Mouse (Mus musculus) midbrain, embryonic 11.5 days (tissue): ENCODE data around the gene Lrrc18. TPM values are rescaled to one million over a fixed set of nuclear protein-coding genes. Genes with fewer than 3 reads are reported as not detected.

Experiments used
- ATAC-seq: fragments of 200-750 bp; cut with Nextera tagmentation; 2 replicates; pipeline ENCODE4 v1.8.0; 2017; ENCODE audit warnings: moderate TSS enrichment, moderate library complexity; ENCODE audit not compliant: low FRiP score
- DNase-seq: peaks from one replicate; pipeline ENCODE4 v3.0.0; 2015; ENCODE audit warnings: low spot score; ENCODE audit errors: missing footprints
- H3K27ac ChIP-seq: fragments of 300-500 bp; sonication (generic); 2 replicates; pipeline ENCODE4 v1.5.1; 2014; ENCODE audit warnings: low read depth, low read length
- H3K27me3 ChIP-seq: fragments of 300-500 bp; sonication (generic); 2 replicates; pipeline ENCODE4 v1.6.1; 2014; ENCODE audit warnings: mild to moderate bottlenecking, low read length, moderate library complexity, mixed read lengths; ENCODE audit not compliant: control insufficient read depth, insufficient read depth
- H3K36me3 ChIP-seq: fragments of 300-500 bp; sonication (generic); 2 replicates; pipeline ENCODE4 v1.6.1; 2014; ENCODE audit warnings: mild to moderate bottlenecking, low read length, moderate library complexity, mixed read lengths; ENCODE audit not compliant: control insufficient read depth, insufficient read depth
- H3K4me1 ChIP-seq: fragments of 300-500 bp; sonication (generic); 2 replicates; pipeline ENCODE4 v1.6.1; 2014; ENCODE audit warnings: low read length; ENCODE audit not compliant: control insufficient read depth, insufficient read depth
- H3K4me2 ChIP-seq: fragments of 300-500 bp; sonication (generic); 2 replicates; pipeline ENCODE4 v1.6.1; 2014; ENCODE audit warnings: mild to moderate bottlenecking, moderate library complexity
- H3K4me3 ChIP-seq: fragments of 300-500 bp; sonication (generic); 2 replicates; pipeline ENCODE4 v1.5.1; 2014; ENCODE audit warnings: low read depth, low read length
- H3K9ac ChIP-seq: fragments of 300-500 bp; sonication (generic); 2 replicates; pipeline ENCODE4 v1.6.1; 2014; ENCODE audit warnings: low read length
- H3K9me3 ChIP-seq: fragments of 300-500 bp; sonication (generic); 2 replicates; pipeline ENCODE4 v1.6.1; 2016; ENCODE audit warnings: low read length; ENCODE audit not compliant: control insufficient read depth
- WGBS: fragments of 180-500 bp; shearing (Covaris S2); extraction: QIAGEN DNeasy Blood & Tissue Kit; methylation state at CpG from one replicate; pipeline ENCODE4 v1.1.7; 2014; 5-methylcytosine and 5-hydroxymethylcytosine counted together
- polyA plus RNA-seq: library from polyadenylated mRNA; unstranded; fragments of >200 nt; fragmentation: Nextera tagmentation; extraction: Ambion mirVana; gene quantifications from 2 replicates; pipeline ENCODE4 v1.2.1, GENCODE M21; 2014

The Lrrc18 gene
- polyA plus RNA-seq, 1 experiment from 2014 or later: 0.25 TPM

DNA sequence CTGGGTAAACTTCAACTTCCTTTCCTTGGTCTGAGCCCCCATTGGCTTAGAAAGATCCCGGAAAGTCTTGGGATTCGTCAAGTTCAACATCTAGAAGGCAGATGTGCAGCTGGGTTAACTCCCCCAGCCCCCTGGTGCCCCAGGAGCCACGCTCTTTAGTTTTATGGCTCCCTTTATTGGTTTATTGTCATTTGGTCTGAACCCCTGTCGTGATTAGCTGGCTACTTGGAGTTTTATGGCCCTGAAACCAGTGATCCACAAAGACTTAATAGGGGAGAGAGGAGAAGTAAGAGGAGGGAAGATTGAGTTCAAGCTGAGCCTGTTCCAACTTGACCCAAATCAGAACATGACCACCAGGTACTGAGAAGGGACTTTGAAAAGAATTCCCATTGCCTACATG, 4.5 kb upstream of the Lrrc18 start:
- WGBS: 68% methylated on average over 4 of the region's 4 CpGs
- no peaks in the 10 kb centered on the region for H3K9me3 ChIP-seq
- H3K36me3 ChIP-seq: no peaks in the 10 kb centered on the region
- ATAC-seq (no peak), DNase-seq (no peak)
- no peak overlapping the region for H3K9ac ChIP-seq
- no peaks in the 10 kb centered on the region for H3K4me1 ChIP-seq
- H3K4me2 ChIP-seq: no peak overlapping the region
- H3K27ac ChIP-seq: no peak overlapping the region
- no peak overlapping the region for H3K4me3 ChIP-seq
- no peaks in the 10 kb centered on the region for H3K27me3 ChIP-seq

DNA sequence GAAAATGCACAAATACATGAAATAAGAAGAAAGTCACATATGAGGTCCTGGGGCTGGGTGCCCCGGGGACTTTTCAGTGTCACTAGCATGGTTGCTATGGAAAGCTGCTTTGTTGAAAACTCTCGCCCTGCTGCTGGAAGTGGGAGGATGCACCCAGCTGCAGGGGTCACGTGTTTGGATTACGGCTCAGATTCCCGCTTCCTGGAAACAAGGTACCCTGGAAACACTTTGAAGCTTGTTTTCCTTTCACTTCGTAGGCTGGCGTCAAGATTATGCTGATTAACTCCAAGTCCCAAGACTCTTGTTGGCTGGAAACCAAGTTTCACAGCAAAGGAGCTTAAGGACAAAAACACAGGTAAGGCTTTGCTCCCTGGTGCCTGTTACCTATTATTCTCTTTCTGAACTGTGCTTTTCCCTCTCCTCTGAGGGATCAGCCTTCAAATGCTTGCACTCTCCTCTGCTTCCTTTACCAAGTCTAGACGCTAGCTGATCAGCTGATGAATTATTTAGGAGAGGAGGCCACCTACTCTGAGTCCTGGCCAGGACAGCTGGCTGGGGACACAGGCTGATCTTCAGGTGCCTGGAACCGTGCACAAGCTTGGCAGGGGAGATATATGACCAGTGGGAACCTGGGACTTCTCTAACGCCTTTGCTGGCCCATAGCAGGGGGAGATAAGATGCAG, 3.9 kb downstream of the Lrrc18 start:
- WGBS: under 1% methylated on average over 10 of the region's 10 CpGs
- no peak overlapping the region for H3K4me3 ChIP-seq

DNA sequence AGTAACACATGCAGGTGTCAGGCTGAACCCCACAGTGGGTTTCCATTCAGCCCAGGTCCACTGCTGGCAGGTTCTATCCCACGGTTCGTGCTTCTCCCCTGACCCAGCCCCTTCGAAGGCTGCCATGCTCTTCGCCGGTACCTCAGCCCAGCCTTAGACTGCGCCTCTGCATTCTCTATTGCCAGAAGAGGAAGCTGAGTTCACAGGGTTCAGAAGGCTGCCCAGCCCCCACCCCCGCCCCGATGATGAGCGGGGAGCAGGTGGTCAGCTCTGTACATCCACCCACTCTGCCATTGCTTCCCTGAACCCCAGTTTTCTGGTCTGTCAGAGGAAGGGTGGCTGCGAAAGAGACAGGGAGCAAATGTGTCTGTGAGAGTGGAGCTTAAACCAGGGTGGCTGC, 8.3 kb downstream of the Lrrc18 start:
- H3K9ac ChIP-seq: 0 out of 2 replicates have a peak overlapping the region, but pooled peaks have one; percentile 17
- ATAC-seq: peak; percentile 26; the same call in 1 of the 2 replicates
- H3K4me2 ChIP-seq: peak overlapping the region; percentile 5; the same call in 1 of the 2 replicates
- H3K9me3 ChIP-seq: no peaks in the 10 kb centered on the region
- WGBS: 23% methylated on average over 10 of the region's 10 CpGs
- H3K36me3 ChIP-seq: no peaks in the 10 kb centered on the region
- no peaks in the 10 kb centered on the region for H3K27me3 ChIP-seq
- DNase-seq: peak; percentile 88
- H3K4me3 ChIP-seq: no peak overlapping the region
- no peak overlapping the region for H3K27ac ChIP-seq
- peaks cover 20% of the 10 kb centered on the region for H3K4me1 ChIP-seq

More for the DNA sequence above, 3.9 kb downstream of the Lrrc18 start:
- Histone ChIP-seq H3K27ac (peak overlapping the region; percentile 1; the same call in 1 of the 2 replicates), H3K27me3 (no peaks in the 10 kb centered on the region), H3K9me3 (no peaks in the 10 kb centered on the region), H3K4me2 (peak overlapping the region; percentile 3; the same call in 1 of the 2 replicates), H3K36me3 (no peaks in the 10 kb centered on the region), H3K4me1 (peaks cover 18% of the 10 kb centered on the region), H3K9ac (no peak overlapping the region)
- peak; percentile 90 for DNase-seq
- peak; percentile 58 for ATAC-seq

DNA sequence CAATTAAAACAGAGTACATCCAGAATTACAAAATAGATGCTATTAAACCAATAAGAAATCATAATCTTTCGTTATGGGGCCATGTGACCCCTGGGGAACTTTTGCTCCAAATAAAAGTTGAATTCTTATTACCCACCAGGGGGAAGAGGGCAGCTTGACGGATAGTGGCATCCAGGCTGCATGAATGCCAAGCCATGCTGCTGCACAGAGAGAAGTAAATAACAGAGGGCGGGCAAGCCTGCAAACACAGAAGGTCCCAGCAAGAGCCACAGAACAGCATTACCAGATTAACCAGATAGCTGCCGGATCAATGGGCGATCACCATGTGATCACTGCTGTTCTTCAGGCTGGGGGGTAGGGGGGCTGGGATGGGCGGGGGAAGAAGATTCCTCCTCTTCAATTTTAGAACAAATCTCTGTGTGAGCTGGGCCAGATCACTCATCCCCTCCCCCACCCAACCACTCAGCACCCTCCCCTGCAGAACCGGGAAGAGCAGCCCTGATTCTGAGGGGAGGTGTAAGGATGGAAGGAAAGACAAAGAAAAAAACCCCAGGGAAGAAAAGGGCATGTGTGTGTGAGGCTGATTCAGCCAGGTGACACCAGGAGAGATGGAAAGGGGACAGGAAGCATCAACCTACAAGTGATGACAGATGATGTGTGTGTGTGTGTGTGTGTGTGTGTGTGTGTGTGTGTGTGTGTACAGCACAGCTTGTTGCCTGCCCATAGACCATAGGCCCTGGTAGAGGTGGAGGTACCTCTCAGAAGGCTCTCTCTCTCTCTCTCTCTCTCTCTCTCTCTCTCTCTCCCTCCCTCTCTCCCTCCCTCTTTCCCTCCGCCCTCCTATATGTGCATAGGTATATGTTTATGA, 9.2 kb downstream of the Lrrc18 start:
- Histone ChIP-seq H3K9ac (peak overlapping the region; percentile 37; the same call in 1 of the 2 replicates), H3K9me3 (peaks cover 2% of the 10 kb centered on the region; the same call in 1 of the 2 replicates), H3K36me3 (no peaks in the 10 kb centered on the region), H3K27me3 (no peaks in the 10 kb centered on the region), H3K27ac (no peak overlapping the region), H3K4me1 (peaks cover 14% of the 10 kb centered on the region), H3K4me3 (no peak overlapping the region), H3K4me2 (no peak overlapping the region)
- ATAC-seq (peak; percentile 59; the same call in 1 of the 2 replicates), DNase-seq (no peak)
- 19% methylated on average over 8 of the region's 8 CpGs for WGBS

DNA sequence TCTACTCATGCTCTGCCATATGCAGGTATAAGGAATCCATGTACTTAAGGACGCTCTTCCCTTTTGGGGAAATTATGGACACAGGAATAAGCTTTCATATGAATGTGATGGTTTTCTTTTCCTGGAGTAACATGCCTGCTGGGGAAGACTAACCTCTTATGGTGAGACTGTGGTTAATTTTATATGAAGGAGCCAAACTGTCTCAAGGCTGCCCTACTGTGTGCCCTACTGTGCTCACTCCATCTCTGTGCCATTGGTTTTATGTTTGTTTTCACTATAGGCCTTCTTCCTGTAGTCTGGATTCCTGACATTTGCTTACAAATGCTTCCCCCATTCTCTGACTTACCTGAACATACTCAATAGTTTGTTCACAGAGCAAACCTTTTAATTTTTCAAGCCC, 13.9 kb downstream of the Lrrc18 start:
- Histone ChIP-seq H3K36me3 (no peaks in the 10 kb centered on the region), H3K27me3 (no peaks in the 10 kb centered on the region), H3K9me3 (peaks cover 2% of the 10 kb centered on the region; the same call in 1 of the 2 replicates), H3K4me3 (no peak overlapping the region), H3K9ac (no peak overlapping the region), H3K4me2 (no peak overlapping the region), H3K27ac (no peak overlapping the region), H3K4me1 (peaks cover 3% of the 10 kb centered on the region)
- DNase-seq (no peak), ATAC-seq (no peak)
- 93% methylated on average over 1 of the region's 1 CpGs for WGBS

DNA sequence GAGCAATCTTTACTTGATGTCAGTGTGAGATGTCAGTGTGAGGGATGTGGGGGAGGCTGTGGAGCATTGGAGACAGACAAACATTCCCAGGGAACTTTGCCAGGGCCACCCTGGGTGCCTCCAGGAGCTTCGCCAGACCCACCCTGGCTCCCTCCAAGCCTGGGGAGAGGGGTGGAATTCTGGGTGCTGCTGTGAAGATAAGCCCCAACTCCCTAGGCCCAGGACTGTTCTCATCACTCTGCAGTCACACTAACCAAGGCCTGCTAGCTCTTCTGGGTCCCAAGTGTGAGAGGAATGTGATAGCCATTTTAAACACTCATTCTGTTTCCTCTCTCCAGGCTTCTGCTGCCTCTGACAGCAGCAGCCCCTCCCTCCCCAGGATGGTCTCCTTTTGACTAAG, 16.5 kb downstream of the Lrrc18 start:
- H3K27me3 ChIP-seq: no peaks in the 10 kb centered on the region
- DNase-seq (no peak), ATAC-seq (no peak)
- H3K9me3 ChIP-seq: peaks cover 2% of the 10 kb centered on the region; the same call in 1 of the 2 replicates
- no peak overlapping the region for H3K4me3 ChIP-seq
- no peaks in the 10 kb centered on the region for H3K4me1 ChIP-seq
- no peaks in the 10 kb centered on the region for H3K36me3 ChIP-seq
- WGBS: 87% methylated on average over 1 of the region's 1 CpGs
- H3K4me2 ChIP-seq: no peak overlapping the region
- H3K9ac ChIP-seq: no peak overlapping the region
- H3K27ac ChIP-seq: no peak overlapping the region

DNA sequence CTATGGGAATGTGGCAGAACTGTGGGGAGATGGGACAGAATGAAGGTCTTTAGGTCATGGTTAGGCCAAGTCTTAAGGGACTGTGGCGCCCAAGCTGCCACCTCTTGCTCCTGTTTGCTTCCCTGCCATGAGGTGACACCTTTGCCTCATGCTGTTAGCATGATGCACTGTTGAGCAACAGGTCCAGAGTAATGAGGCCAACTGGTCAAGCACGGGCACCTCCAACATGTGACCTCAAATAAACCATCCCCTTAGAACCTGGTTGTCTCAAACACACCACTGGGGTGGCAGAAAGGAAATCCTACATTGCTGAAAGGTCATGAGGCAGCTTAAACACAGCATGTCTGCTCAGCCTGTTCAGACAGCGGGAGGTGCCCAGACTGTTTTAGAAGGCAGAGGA, 27.9 kb downstream of the Lrrc18 start:
- Histone ChIP-seq H3K27me3 (no peaks in the 10 kb centered on the region), H3K27ac (no peak overlapping the region), H3K4me2 (no peak overlapping the region), H3K36me3 (no peaks in the 10 kb centered on the region), H3K4me1 (no peaks in the 10 kb centered on the region), H3K9ac (no peak overlapping the region), H3K9me3 (no peaks in the 10 kb centered on the region), H3K4me3 (no peak overlapping the region)
- no peak for ATAC-seq
- 79% methylated on average over 3 of the region's 3 CpGs for WGBS
- no peak for DNase-seq

DNA sequence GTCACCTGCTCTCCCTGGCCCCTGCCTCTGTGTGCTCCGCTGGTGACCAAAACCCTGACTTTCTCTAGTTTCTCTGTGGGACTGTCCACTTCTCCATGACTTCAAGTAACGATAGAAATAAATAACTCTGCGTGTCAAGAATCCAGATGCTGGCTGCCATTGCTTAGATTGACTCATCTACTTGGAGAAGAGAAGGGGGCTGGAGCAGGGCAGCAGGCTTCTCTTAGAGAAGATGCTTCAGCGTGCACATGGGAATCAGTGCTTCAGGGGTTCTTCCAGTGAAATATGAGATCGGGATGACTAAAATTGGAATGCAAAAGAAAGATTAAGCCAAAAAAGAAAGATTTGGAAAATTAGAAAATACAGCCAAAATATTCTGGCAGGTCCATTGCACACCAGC, 28.4 kb downstream of the Lrrc18 start:
- no peak for DNase-seq
- H3K9ac ChIP-seq: no peak overlapping the region
- no peaks in the 10 kb centered on the region for H3K9me3 ChIP-seq
- ATAC-seq: no peak
- H3K27me3 ChIP-seq: no peaks in the 10 kb centered on the region
- WGBS: 73% methylated on average over 5 of the region's 5 CpGs
- no peak overlapping the region for H3K27ac ChIP-seq
- H3K4me1 ChIP-seq: no peaks in the 10 kb centered on the region
- no peak overlapping the region for H3K4me2 ChIP-seq
- no peaks in the 10 kb centered on the region for H3K36me3 ChIP-seq
- no peak overlapping the region for H3K4me3 ChIP-seq

DNA sequence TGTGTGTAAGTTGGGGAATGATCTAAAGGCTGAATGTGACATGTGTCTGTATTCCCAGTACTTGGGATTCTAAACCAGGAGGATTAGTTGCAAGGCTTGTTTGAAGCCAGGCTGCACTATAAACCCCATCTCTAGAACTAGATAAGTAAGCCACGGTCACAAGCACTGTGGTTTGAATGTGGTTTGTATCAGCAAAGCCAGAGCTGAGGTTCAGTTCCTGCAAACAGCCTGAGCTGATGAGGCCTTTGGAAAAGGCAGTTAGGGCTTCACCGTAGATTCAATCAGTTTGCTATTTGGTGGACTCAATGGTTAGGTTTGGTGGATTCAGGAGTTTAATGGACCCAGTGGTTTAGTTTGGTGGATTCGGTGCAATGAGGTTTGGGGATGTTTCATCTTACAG, 39.7 kb downstream of the Lrrc18 start:
- DNase-seq (no peak), ATAC-seq (no peak)
- Histone ChIP-seq H3K9ac (no peak overlapping the region), H3K9me3 (no peaks in the 10 kb centered on the region), H3K36me3 (no peaks in the 10 kb centered on the region), H3K27me3 (no peaks in the 10 kb centered on the region), H3K4me3 (no peak overlapping the region), H3K27ac (no peak overlapping the region), H3K4me2 (no peak overlapping the region), H3K4me1 (no peaks in the 10 kb centered on the region)
- 72% methylated on average over 3 of the region's 3 CpGs for WGBS
